Mouse (Mus musculus): ENCODE measurements around the gene Rps7.

Gene Rps7

DNA sequence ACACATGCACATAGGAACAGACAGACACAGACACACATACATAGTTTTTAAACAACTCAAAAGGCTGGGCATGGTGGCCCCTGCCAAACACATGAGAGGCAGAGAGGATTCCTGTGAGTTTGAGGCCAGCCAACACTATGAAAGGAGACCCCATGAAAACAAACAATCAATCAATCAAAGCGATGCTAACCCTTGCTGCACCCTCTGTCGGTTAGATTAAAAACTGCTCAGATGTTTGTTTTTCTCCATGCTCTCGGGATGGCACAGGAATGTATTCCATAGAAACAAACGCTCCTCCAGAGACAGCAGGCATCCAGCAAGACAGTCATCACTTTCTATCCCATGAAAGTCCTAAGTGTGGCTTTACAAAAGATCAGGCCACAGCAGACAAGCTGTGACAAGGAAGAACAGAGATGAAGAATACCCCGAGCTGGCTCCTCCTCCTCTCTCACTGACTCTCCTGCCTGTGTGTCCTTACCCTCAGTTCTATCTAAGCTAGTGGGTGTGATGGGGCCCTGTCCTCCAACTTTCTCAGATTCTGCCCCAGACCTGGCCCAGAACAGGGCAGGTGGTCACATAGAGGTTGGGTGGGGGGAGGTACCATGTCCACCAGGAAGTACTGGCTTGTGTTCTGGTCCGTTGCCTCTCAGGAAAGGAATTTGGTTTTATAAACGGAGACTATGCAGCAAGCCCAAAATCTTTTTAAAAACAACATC is 14.1 kb downstream of the Rps7 start:
- in situ Hi-C loops (cut with MboI, MseI) = no loop called here

- in situ Hi-C loops (cut with MboI, MseI) = loop anchor here in 1 of 2 experiments (10.0 kb wide), 1 partner anchor 1128 kb away; no protein-coding TSS in a partner anchor
Observed at GRCm38 (mm10) chr12:28617297-28617696, 18.5 kb downstream of the Rps7 start.

GRCm38 (mm10) chr12:28614401-28614800 is 21.4 kb downstream of the Rps7 start:
- in situ Hi-C loops (cut with MboI, MseI) = loop anchor here in 1 of 2 experiments (10.0 kb wide), 1 partner anchor 1130 kb away; no protein-coding TSS in a partner anchor

- in situ Hi-C loops (cut with MboI, MseI) = loop anchor here in 1 of 2 experiments (10.0 kb wide), 1 partner anchor 1132 kb away; no protein-coding TSS in a partner anchor
Observed at GRCm38 (mm10) chr12:28612391-28612790, 23.4 kb downstream of the Rps7 start.

DNA sequence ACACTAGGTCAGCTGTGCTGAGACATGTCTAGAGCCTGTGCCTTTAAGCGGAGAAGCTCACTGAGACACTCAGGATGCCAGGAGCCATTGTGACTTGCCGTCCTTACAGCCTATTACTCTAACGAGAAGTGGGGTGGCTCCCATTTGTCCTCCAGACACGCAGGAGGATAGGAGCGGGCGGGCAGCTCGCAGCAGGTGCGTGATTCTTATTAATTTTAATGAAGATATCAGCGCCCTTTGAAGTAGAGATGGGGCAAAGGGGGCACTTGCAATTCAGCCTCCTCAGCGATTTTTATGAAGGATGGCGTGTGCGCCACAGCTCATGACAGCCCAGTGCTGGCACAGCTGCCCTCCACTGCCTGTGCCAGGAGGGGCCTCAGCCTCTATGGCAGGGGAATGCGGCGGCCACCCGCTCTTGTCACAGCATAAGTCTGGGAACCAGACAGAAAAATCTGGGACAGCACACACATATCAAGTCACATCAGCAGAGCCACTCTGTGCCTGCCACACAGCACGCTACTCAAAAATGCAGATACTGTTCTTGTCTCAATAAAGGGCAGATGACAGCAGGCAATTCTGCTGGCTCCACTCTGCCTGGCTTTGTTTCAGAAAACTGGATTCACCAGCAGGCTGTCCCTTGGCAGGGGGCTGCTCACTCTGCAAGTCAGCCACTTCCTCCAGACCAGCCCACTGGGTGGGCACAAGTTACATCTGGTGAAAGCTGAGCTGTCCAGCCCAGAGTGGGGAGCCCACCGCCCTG is 28.0 kb downstream of the Rps7 start:
- in situ Hi-C loops (cut with MboI, MseI) = no loop called here

DNA sequence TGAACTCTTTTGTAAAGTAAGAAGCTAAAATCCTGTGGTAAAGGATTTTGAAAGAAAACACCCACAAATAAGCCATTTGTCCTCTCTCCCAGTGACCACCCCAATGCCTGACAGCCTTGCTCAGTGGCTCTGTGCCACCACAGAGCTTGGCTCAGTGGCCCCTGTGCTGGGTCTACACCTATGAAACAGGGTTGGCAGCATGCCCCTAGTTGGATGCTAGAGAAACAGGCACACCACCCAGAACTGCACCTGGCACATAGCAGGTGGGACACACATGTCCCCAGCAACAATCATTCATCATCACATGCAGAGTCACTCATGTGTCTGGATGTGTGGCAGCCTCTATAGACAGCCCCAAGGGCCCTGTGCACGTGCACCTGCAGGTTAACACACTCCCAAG is 32.3 kb downstream of the Rps7 start:
- in situ Hi-C loops (cut with MboI, MseI) = no loop called here

- in situ Hi-C loops (cut with MboI, MseI) = no loop called here
Observed at GRCm38 (mm10) chr12:28602259-28602658, 33.5 kb downstream of the Rps7 start.

DNA sequence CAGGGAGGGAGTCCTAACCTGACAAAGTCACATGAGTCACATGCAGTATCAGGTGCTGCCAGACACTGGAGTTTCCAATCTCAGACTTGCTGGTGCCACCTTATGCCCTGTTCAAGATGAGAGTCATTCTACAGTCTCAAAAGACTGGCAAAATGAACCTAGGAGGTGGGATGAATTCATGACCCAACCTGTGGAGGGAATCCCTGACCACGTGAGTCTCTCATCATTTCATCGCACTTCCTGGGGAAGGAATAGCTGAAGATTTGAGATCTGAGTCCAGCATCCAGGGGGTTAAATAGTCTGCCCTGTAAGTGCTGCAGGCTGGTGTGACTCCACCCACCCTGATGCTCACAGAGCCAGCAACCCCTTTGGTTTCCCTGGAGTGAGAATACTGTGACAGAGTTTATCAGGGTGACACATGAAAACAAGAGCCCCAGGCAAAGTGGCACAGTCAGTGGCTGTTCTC is 37.2 kb downstream of the Rps7 start:
- in situ Hi-C loops (cut with MboI, MseI) = loop anchor here (10.0 to 25.0 kb wide), 6 partner anchors 246 to 1996 kb away; no protein-coding TSS in a partner anchor

DNA sequence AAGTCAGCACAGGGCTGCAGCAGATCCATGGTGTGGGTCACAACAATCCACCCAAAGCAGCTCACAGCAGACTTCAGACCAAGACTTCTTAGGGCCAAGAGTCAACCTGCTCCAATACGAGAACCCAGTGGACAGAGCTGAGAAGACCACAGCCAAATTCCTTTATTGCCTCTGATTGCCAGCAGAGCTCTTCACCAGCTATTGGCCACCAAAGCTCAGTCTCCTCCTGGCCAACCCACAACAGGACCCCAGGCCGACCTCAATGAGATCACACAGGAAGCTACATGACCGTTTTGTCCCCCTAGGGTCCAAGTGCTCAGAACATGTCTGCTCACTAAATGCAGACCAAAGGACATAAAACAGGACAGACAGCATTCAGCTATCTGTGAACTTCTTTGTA is 37.6 kb downstream of the Rps7 start:
- in situ Hi-C loops (cut with MboI, MseI) = loop anchor here (10.0 to 25.0 kb wide), 6 partner anchors 247 to 1997 kb away; no protein-coding TSS in a partner anchor

GRCm38 (mm10) chr12:28597699-28598098 is 38.1 kb downstream of the Rps7 start:
- in situ Hi-C loops (cut with MboI, MseI) = loop anchor here (10.0 to 25.0 kb wide), 6 partner anchors 247 to 1997 kb away; no protein-coding TSS in a partner anchor

- in situ Hi-C loops (cut with MboI, MseI) = loop anchor here (10.0 to 25.0 kb wide), 6 partner anchors 248 to 1998 kb away; no protein-coding TSS in a partner anchor
Observed at GRCm38 (mm10) chr12:28596851-28597250, 38.9 kb downstream of the Rps7 start.

DNA sequence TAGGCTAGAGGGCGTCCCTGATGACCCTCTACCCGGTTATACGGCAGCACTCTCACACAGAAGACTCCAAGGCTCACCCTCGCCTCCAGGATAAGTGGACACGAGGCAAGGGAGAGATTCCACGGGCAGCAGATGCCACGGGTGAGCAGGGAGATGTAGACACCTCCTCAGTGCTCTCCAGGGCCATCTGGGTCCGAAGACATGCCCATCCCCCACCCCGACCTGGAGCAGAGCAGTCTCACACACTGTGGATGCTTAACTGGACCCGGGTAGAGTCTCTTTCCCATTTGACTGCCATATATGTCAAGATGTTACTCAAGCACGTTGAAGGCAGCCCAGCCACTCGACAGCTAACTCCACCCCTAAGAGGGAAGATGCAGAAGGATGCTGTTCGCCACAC is 45.3 kb downstream of the Rps7 start:
- in situ Hi-C loops (cut with MboI, MseI) = loop anchor here (10.0 to 25.0 kb wide), 6 partner anchors 254 to 2004 kb away; no protein-coding TSS in a partner anchor

DNA sequence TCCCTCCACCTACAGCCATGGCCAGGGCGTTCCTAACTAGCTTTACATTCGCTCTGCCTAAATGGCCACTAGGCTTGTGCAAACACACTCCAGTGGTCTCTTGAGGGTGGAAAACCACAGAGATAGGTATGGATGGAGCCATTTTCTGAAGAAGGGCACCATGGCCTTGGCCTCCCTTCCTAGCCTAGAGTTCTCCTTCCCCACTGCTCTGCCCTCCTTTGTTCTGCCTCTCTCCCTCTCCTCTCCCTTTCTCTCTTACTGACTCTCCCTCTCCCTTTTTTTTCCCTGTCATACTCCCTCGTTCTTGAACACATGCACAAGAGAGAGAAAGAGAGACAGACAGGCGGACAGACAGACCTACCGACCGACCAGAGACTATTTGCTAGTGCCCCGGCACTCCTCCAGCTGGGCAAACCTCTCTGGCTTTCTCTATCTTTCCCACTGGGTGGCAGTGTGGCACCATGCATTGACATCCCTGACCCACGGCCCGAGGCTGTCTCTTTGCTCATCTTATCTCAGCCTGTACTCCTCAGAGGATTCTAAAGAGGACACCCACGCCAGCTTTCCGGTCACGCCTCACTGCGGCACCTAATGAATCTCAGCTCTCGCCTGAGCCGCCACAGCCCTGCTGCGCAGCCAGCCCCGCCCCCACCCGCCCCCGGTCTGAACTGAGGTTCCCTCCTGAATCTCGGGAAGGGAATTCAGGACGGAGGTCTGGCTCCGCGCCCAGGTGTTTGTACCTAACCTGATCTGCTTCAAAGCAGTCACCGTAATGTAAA is 46.5 kb downstream of the Rps7 start:
- in situ Hi-C loops (cut with MboI, MseI) = loop anchor here (10.0 to 25.0 kb wide), 4 partner anchors 696 to 1448 kb away; no protein-coding TSS in a partner anchor

GRCm38 (mm10) chr12:28587949-28588348 is 47.8 kb downstream of the Rps7 start:
- in situ Hi-C loops (cut with MboI, MseI) = loop anchor here (10.0 to 25.0 kb wide), 4 partner anchors 697 to 1449 kb away; no protein-coding TSS in a partner anchor

- in situ Hi-C loops (cut with MboI, MseI) = loop anchor here (10.0 to 25.0 kb wide), 4 partner anchors 701 to 1453 kb away; no protein-coding TSS in a partner anchor
Observed at GRCm38 (mm10) chr12:28584036-28584435, 51.7 kb downstream of the Rps7 start.

DNA sequence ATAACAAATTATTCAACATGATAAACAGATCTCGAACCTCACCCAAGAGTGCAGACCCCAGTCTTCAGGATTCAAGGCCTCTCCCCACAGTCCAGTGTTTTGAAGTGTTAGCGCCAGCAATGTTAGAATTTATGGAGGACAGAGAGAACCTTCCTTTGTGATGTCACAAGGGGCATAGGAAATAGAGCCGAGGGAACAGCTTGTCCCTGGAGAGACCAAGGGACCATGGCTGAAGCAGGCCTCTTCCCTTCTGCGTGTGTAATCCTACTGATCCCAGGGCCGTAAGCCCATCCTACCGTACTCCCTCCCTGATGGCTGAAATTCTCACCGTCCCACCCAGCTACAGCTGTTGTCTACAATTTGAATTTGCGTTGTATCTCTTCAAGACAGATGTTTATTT is 53.3 kb downstream of the Rps7 start, which contains the start of gene Allc:
Allc (minus strand) TSS at position 101 of the 400 bp plus-strand sequence.
- in situ Hi-C loops (cut with MboI, MseI) = loop anchor here (10.0 to 25.0 kb wide), 4 partner anchors 702 to 1455 kb away; no protein-coding TSS in a partner anchor
